Mouse (Mus musculus) central nervous system, embryonic 18 days (tissue): ENCODE results near the gene Ace3. TPM values are rescaled to one million over a fixed set of nuclear protein-coding genes. Genes with fewer than 3 reads are reported as not detected.

ENCODE experiments used
- polyA plus RNA-seq: library from polyadenylated mRNA; depleted of rRNA; stranded (reverse); fragments of >200 nt; gene quantifications from 2 replicates; pipeline ENCODE4 v1.2.3, GENCODE M21; 2012; rRNA removed

Ace3 gene
- not detected in 2 replicates for polyA plus RNA-seq

GRCm38 (mm10) chr11:105994375-105994774 is at the start of gene Ace3:
TSS of gene Ace3 (plus strand) at chr11:105994675.

GRCm38 (mm10) chr11:105952911-105953386 is 41.5 kb upstream of the Ace3 start, which contains the start of gene Cyb561:
TSS of gene Cyb561 (minus strand) at chr11:105953336.

GRCm38 (mm10) chr11:105967741-105968574 is 26.5 kb upstream of the Ace3 start, which contains the start of gene Ace:
TSS of gene Ace (plus strand) at chr11:105967945.

GRCm38 (mm10) chr11:106007821-106008220 is 13.3 kb downstream of the Ace3 start, which contains the start of gene Kcnh6:
TSS of gene Kcnh6 (plus strand) at chr11:106008124.

DNA sequence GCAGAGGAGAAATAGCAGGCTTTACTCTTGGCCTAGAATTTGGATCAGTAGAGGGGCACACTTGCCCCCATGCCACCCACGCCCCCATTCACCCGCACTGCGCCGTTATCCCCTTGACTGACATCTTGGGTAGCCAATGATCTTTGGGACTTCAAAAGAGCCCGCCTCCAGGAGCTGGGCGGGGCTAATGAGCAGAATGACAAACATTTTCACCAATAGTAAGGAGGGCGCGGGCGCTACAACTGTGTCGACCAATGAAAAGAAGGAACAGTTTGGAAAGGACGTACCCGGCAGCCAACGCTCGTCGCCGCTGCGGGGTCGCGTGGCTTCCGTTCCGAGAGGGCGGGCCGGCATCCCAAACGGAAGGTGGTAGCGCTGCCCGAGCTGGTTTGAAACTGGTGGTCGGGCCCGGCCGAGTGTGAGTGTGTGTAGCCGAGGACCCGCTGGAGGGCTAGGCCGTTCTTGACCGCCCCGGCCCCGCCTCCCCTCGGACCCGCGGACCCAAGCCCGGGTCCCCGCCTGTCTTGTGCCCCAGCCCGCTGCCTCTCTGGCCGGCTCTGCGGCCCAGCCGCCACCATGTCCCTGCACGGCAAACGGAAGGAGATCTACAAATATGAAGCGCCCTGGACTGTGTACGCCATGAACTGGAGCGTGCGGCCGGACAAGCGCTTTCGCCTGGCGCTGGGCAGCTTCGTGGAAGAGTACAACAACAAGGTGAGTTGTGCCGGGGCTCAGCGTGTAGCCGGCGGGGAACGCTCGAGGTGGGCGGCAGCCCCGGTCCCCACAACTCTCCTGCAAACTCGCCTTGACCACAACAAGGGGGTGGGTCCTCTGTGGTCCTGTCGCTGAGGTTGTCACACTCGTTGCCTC is 42.3 kb downstream of the Ace3 start, which contains the start of gene Dcaf7:
TSS of gene Dcaf7 (plus strand) at position 325 of the 870 bp plus-strand sequence.

Other genes starting within 250 kb of the Ace3 start
- 49.3 and 50.3 TPM in 2 replicates for gene Cyb561, start 41.3 kb upstream of the Ace3 start, polyA plus RNA-seq
- 12.2 and 13.7 TPM in 2 replicates for gene Ace, start 26.7 kb upstream of the Ace3 start, polyA plus RNA-seq
- gene Kcnh6, start 13.4 kb downstream of the Ace3 start, polyA plus RNA-seq: 1.8 and 2.1 TPM in 2 replicates
- gene Dcaf7, start 42.2 kb downstream of the Ace3 start, polyA plus RNA-seq: 158 and 165 TPM in 2 replicates
- 12.3 and 13.9 TPM in 2 replicates for gene Taco1, start 71.4 kb downstream of the Ace3 start, polyA plus RNA-seq
- 28.1 and 28.5 TPM in 2 replicates for gene Map3k3, start 89.9 kb downstream of the Ace3 start, polyA plus RNA-seq
- gene Gm10840, start 166.2 kb downstream of the Ace3 start, polyA plus RNA-seq: not detected in 2 replicates
- gene Limd2, start 166.2 kb downstream of the Ace3 start, polyA plus RNA-seq: 89.2 and 92.8 TPM in 2 replicates
- gene Strada, start 207.5 kb downstream of the Ace3 start, polyA plus RNA-seq: 46.5 and 48.0 TPM in 2 replicates
- 54.8 and 62.3 TPM in 2 replicates for gene Ccdc47, start 221.7 kb downstream of the Ace3 start, polyA plus RNA-seq
- gene Ddx42, start 222.3 kb downstream of the Ace3 start, polyA plus RNA-seq: 49.7 and 52.5 TPM in 2 replicates